Mouse (Mus musculus) regulatory T cell (primary cell): ENCODE data around the gene Arrdc5.

Experiments used
- in situ Hi-C: fragments of 300-600 bp; cut with MboI, MseI; formaldehyde crosslinking; loops from one replicate; pipeline ENCODE4 v1.15.1; 2025; ENCODE audit warnings: high pct_unique_total_duplicates

The Arrdc5 gene

DNA sequence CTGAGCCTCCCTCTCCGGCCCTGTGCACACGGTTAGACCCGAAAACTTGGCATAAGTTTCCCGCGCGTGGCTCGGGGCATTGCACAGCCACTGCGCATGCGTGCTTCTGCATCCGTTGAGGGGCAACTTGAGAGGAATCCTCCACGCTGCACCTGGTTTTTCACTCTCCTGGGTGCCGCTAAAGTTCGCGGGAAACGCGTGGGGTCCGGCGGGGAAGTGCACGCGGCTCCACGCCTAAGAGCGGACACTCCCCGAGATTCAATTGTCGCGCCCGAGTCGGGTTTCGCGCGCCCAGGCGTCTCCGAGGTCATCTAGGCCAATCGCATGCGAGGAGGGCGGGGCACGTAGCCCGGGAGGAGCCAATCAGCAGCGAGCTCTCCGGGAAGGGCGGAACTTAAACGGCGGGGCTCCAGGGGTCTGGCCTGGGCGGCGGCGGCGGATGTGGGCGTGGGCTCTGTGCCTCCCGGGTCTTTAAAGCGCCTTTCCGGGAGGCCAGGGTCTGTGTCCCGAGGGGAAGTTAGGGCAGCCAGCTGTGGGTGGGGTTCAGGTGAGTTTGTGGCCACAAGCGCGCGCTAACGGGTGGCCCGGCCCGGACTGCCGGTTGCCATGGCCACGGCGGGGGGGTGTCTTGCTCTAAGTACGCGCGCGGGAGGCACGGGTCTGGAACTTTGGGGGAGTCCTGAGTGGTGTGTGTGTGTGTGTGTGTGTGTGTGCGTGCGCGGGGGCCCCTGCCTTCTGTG lies 3.9 kb upstream of the Arrdc5 start:
- in situ Hi-C loops: no loop called here

DNA sequence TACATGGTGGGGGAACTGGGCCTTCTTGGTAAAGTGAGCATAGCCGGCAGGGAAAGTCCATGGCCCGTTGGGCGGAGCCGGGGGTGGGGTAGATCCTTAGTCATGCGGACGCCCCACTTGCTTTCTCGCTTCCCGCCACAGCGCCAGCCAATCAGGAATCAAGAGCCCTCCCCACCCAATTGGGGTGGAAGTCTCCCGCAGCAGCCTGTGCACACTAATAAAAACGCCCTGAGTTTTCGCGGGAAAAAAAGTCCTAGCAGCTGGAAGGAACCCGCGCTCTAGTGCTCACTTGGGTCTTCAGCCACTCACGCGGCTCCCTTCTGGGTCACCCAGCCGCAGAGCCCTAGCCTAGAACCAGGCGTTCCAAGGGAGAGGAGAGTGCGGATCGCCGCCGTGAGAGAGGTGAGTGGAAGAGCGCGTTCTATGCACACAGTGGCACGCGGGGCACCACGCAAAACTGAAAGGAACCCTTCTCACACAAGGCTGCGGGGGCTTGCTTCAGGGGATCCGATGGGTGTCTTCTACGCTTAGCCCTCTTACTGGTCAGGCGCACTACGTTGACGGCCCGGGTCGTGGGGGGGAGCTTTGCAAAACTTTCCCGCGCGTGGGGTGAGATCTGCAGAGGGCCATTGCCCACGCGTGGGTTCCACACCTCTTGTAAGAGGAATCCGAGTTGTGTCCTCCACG lies 3.2 kb upstream of the Arrdc5 start, which contains the start of gene Uhrf1:
Gene Uhrf1 (plus strand): TSS at position 162 of the 687 bp plus-strand sequence.
- in situ Hi-C loops: no loop called here

DNA sequence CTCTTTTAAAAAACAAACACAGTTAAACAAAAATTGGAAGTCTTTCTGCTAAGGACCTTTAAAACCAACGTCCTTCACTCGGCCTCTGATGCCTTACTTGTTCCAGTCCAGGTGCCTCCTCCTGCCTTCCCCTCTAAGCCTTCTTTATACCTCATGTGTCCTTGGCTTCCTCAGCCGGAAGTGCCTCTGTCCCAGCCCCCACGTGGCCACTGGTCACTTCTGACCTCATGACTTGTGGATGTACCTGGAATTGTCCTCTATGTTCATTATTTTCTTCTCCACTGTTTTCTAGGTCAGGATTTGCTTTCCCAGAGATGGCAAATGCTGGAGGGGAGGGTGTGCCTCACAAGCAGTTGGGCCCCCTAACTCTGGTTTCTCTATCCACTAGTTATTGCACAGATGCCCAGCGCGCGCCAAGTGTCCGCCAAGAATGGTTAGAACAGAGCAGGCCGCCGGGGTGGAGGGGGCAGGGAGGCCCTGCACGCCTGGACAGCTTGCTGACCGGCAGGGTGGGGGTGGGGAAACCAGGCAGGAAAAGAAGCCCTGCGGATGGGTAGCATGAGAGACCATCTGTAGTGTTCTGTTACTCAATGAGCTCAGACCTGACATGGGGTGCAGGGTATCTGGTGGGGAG lies 2.4 kb upstream of the Arrdc5 start:
- in situ Hi-C loops: no loop called here

DNA sequence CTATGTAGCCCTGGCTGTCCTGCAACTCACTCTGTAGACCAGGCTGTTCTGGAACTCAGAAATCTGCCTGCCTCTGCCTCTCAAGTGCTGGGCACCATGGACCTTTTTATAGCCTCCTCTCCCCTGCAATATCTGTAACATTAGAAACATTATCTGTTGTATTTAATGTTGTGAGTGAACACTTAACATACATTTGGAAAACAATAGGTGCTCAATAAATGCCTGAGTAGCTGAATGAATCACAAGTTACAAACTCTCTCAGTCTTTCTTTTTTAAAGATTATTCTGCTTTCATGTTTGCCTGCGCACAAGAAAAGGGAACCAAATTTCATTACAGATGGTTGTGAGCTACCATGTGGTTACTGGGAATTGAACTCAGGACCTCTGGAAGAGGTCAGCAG lies 1.8 kb downstream of the Arrdc5 start:
- in situ Hi-C loops: no loop called here

DNA sequence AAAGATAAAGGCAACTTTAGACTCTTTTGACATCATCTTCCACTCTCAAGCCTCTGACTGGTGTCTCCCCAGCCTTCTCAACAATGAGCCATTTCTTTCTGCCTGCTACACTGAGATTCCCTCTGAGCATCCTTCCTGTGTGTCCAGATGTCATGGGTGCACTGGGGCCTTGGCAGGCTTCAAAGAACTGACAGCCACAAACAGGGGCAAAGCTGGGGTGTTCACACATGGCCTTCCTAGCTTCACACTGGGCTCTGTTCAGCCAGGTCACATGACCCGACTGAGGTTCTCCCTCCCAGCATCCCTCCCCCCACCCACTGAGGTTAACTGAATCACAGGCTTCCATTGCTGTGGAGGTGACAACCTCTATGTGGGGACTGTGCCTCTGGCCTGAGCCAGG lies 3.9 kb downstream of the Arrdc5 start:
- in situ Hi-C loops: no loop called here

DNA sequence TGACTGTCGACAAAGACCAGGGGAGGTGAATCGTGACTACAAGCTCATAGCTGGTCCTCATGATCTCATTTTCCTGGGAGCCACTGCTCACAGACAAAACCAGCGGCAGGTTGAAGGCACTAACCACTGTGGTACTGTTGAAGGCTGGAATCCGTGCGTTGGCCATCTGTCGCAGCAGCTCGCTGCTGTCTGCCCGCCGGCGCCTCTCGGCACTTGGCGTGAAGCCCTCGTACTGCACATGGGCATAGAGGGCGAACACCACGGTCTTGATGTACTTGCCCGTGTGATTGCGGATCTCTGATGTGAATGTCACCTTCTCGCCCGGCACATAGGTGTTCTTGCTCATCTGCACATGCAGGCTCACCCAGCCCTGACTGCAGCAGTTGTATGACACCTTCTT lies 5.8 kb downstream of the Arrdc5 start:
- in situ Hi-C loops: no loop called here

DNA sequence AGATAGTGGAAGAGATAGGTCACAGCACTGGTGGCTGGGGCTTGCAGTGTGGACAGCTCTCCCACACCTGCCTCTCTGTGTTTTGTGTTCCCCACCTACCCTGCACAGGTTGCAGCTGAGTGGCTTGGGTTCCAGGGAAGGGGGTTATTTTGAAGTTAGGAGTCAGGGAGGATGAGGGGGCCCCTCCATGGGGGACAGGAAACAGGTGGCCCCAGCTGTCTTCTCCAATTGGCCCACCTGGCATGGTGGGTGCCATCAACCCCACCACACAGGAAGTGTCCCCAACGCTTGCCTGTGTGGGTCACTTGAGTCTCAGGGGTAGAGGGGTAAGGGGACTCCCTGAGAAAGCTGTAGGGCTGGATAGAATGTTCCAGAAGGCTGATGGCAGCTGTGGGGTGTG lies 6.8 kb downstream of the Arrdc5 start:
- in situ Hi-C loops: no loop called here

DNA sequence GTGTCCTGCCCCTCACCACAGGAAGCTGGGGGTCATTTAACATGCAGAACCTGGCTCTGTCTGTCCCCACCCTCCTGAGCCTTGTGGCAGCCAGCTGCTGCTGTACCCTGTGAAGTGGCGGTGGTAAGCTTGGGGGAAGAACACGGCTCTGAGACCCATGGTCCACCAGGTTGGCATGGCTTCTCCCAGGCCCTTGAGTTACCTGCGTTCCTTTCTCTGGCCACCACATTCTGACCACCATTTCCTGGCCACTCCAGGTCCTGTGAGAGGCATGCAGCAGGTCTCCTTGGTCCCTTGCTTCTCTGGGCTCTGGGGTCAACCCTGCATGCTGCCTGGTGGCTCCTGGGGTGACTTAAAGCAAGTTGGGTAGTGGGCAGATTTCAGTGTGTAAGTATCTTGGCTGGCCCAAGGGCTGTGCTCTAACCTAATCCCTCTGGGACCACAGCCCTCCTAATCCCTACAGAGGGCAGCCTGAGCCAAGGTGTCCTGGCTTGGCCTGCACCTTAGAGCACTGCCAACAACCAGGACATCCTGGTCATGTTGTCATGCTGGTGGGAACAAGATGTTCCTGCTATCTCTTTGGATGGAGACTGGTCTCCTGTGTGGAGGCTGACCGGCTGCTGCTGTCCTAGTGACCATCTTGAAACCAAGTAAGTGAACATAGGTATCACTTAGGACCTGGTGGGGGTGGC lies 7.4 kb downstream of the Arrdc5 start, which contains the start of gene Plin3:
Gene Plin3 (minus strand): TSS at position 343 of the 692 bp plus-strand sequence.
- in situ Hi-C loops: no loop called here

DNA sequence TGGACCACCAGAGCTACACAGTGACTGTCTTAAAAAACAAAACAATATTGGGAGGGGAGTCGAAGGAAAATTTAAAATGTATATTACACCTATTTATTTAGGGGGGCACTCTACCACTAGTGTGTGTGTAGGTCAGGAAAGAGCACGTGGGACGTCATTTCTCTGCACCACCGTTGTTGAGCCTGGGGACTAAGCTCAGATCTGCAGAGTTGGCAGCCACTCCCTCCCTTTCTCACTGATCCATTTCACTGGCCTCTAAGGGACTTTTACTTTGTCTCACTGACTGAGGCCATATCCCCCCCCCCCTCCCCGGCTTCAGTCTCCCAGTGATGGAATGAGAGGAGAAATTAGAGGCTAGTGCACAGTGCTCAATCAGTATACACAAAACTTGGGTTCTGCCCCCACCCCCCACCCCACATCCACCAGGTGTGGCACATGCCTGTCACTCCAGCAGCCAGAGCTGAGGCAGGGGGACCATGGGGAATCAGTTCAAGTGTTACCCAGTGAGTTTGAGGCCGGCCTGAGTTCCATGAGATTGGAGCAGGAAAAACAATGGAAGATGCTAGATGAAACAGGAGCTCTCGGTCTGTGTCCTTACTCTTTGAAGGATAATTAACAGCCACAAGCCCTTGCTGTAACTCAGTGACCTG lies 8.1 kb downstream of the Arrdc5 start:
- in situ Hi-C loops: no loop called here

DNA sequence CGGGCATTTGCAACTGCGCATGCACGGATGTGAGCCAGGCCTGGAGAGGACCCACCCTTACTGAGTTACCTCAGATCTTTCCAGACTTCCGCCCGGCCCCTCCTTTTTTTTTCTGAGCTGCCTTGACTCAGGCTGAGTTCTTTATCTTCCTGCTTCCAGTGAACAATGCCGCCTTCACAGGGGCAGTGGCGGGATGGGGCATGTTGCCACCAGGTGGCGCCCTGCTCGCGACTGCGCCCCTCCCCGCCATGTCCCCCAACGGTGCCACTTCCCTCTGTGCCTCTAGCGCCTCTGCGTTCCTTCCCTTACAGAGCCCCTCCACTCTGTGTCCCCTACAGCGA lies 8.9 kb downstream of the Arrdc5 start:
- in situ Hi-C loops: no loop called here

DNA sequence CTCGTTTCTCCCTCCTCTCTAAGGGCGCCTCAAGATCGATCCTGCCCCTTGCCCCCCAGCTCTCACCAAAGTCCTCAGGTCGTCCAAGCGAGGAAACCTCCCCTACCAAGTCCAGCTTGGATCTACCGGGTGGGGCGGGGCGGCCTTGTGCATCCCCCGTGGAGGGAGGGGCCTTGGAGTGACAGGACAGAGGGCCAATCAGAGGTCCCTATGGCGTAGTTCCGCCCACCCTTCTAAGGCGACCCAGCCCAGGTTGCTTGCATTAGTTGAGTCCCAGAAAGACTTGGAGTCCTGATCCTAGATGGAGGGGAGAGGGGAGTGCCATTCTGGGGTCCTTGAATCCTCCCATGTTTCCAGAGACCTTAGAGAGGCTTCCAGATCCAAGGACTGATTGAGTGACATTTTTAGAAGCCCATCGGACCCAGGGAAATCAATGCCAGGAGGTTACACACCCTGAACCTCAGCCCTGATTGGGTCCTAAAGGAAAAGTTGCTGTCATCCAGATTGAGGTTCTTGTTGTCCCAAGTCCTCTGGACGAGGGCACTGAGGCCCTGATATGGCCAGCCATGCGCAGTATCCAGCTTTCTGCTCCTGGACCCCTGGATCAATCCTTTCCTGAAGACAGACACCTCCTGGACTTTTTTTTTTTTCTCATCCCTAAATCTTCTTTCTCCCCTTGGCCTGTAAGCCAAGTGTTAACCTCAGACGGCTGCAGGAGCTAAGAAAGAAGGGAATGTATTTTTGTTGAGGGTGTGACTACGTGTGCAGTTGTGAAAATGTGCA lies 9.5 kb downstream of the Arrdc5 start:
- in situ Hi-C loops: no loop called here

DNA sequence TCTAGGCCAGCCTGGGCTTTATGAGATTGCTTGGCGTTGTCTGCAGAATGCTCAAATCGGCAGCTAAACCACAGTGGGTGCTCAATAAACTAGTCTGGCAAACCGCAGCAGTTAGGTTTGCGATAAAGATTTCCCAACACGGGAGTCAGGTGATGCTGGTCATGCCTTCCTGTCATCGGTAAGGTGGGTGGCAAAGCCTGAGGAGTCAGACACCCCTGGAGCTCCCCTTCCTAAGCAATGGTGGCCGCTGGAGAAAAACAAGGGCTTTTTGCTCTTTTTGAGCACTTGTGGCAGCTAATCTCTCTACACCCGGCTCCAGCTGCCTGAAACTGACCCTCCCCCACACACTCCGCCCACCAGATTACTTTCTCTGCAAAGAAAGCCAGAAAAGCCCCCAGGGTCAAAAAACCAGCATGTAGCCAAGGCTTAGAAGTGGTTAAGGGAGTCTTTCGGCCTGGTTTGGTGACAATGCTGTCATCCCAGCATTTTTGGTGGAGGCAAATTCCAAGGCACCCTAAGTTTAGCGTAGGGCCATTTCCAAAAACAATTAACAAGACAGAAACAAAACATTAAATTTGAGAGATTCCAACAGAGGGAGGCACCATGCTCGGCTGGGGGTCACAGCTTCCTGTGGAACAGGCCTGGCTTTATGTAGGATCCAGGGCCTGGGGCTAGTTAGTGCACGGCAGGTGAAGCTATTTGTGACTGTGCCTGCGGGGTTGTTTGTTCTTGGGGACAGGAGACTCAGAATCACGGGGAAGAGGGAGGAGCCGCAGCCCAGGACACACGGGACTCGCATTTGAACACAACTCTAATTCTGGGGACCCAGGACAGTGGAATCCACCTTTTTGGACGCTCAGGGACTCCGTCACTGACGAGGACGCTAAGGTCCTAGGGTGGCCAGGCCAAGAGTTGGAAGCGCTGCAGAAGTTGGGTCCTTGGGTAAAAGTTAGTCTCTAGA lies 10.4 kb downstream of the Arrdc5 start:
- in situ Hi-C loops: no loop called here

DNA sequence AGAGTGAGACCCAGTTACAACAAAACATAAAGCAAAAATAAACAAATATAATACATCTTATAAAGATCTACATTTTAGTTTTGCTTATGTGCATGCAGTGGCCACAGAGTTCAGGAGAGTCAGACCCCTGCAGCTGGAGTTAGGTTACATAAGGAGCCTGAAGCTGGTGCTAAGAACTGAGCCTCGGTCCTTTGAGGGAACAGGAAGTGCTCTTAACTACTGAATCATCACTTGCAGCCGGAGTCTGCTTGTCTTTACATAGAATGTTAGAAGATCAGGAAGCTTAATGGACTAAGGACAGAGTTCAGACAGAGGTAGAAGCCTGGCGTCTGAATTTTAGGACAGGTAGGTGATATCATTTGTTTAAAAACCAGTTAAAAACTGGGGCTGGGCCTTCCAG lies 11.2 kb downstream of the Arrdc5 start:
- in situ Hi-C loops: no loop called here

DNA sequence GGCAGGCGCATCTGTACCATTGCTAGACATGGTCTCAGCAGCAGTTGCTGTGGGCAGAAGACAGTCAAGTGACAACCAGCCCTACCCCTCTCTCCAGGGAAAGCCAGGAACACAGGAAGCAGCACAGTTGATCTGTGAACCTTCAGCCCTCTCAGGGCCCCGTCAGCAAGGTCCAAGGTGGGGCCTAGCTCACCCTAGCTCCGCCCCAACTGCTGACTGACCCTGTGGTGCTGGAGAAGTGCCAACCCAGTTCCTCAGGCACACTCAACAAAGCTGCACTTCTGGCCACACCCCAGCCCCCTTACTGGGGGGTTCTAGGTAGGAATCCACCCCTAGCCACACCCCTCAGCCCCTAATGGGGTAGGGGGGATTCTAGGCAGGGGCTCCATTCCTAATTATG lies 12.3 kb downstream of the Arrdc5 start:
- in situ Hi-C loops: no loop called here

DNA sequence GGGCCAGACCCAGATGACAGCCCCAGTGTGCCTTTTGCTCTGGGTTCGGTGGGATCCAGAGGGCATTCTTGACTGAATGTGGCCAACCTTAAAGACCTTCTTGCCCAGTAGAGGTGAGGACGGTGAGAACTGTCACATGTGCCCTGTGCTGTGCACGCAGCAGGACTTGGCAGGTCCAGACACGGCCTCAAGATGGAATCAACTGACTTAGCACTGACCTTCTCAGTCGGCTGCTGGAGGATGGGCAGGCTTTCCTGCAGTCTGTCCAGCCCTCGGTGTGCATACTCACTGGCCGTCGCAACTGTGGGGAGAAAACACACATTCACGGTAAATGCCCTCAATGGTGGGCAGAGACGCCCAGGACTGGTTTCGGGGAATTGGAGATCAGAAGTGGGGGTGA lies 14.1 kb downstream of the Arrdc5 start:
- in situ Hi-C loops: no loop called here

DNA sequence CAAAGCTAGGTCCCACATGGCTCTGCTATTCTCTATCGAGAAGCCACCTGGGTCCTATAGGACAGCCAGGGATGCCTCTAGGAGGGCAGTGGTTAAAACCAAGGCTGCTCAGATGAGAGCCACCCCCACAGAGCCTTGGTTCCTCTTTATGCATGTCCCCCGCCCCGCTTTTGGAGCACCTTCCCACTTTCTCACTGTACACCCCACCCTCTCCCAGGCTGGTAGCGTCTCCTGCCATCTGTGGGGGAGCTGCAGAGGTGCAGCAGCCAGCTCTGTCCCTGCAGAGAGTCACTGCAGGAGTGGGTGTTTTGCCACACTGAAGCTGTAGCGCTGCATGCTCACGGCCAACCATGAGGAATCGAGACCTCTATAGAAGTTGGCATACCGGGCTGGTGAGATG lies 16.8 kb downstream of the Arrdc5 start:
- in situ Hi-C loops: no loop called here

DNA sequence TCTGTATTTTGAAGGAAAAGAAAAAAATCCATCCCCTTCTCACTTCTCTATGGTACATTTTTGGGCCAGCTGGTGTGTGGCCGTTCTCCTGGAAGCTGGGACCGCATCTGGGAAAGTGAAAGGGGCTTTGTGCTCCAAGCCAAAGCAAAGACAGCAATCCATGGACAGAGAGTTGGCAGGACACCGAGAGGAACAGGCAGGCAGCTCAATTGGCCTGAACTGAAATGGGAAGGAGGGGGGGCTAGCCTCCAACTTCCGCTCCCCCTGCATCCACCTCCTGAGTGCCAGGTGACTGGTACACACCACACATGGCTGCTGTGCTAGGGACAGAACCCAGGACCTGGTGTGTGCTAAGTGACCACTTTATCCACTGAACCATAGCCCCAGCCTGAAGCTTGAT lies 17.3 kb downstream of the Arrdc5 start:
- in situ Hi-C loops: no loop called here

DNA sequence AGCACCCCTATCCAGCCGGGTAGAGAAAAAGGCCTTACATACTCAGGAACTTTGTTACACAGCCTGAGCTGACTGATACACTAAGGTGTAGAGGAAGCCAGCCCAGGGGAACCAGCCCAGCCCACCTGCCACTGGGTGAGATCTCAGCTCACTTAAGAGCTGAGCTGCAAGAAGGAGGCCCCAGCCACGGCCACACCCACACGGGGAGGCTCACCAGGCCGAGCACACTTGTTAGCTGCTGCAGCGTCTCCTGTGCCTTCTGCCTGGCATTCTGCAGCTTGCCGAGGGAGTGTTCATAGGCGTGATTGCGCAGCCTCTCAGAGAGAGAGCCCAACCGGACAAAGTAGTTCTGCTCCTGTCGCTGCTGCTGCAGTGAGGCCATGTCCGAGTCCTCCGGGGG lies 18.9 kb downstream of the Arrdc5 start:
- in situ Hi-C loops: no loop called here

DNA sequence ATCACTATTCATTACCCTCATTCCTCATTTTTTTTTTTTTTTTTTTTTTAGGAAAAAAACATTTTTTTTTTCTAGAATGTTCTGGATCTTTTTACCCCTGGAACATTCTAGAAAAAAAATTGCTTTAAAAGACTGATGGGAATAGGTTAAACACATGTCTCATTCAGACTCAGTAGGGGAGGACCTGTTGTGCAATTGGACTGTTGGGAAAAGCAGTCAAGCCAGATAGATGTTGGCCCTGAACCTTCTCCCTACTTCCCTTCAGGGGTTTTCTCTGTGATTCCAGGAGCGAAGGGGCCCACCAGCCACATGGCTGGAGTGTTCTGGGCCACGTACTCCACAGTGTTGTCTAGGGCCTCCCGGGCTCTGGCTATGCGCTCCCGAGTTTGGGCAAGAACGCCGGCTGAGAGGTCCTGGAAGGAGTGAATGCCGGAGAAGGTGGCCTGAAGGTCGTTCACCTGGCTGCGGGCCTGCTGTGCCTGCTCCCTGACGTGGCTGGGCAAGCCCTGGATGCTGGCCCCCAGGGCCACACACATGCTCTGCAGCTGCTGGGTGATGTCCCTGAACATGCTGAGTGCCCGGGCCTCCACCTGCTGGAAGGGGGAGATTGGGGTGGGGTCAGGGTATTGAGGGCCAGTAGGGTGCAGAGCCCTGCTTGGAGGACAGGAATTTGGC lies 20.5 kb downstream of the Arrdc5 start:
- in situ Hi-C loops: no loop called here
